Mouse (Mus musculus): ENCODE data around the gene Fam174b.

GRCm38 (mm10) chr7:73755377-73756110 lies 15.4 kb downstream of the Fam174b start:
- no peak for TF ChIP-seq CTCF (IDR thresholded peaks at IDR 0.05; ENCODE audit: insufficient read depth, low read length)
- no peak for TF ChIP-seq POLR2A (IDR thresholded peaks at IDR 0.05; ENCODE audit: borderline replicate concordance, extremely low read depth, low read depth, low read length)

All from lung, adult 2 months (tissue).